Mouse (Mus musculus) layer of hippocampus, postnatal 36 days (tissue): ENCODE results near the gene Atp2b4. TPM values are rescaled to one million over a fixed set of nuclear protein-coding genes. Genes with fewer than 3 reads are reported as not detected.

Experiments
- DNase-seq, 2 experiments: peaks; one replicate each; pipeline ENCODE4 v3.0.0; 2022
- microRNA-seq, 2 experiments: library from miRNA; unstranded; fragments of <30 nt; microRNA quantifications; one replicate each; pipeline ENCODE4 v1.2.0; 2021
- total RNA-seq, 2 experiments: library from RNA; stranded (reverse); gene quantifications; 2 replicates each; pipeline ENCODE4 v1.2.3; 2021

Gene Atp2b4
- total RNA-seq, 2 experiments from 2014 or later = 67.8 to 72.1 TPM

DNA sequence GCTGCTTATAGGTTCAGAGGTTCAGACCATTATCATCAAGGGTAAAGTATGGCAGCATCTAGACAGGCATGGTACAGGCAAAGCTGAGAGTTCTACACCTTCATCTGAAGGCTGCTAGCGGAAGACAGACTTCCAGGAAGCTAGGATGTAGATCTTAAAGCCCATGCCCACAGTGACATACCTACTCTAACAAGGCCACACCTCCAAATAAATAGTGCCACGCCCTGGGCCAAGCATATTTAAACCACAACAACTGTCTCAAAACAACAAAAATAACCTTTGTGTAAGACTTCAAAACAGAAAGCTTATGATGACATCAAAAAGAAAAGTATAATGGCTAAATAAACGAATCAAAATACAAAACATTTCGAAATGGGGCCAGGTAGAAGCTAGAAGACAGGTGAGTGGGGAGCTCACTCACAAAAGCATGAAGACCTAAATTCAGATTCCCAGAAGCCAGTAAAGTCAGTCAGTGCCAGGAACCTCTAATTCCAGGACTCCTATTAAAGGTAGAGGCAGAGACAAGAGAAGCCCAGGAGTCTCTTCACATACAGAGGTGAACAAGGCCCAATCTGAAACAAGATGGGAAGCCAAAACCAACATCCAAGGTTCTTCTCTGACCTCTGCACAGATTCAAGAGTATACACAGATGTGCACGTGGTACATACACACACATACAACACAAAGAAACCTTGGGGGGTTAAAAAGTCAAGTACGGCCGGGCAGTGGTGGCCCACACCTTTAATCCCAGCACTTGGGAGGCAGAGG, 150.4 kb downstream of the Atp2b4 start:
- DNase-seq = no peak

Small RNA genes within 50 kb of the gene (microRNA-seq; reads per million reads assigned to microRNA genes)
- gene Mir6903 = 0 to 0.42 reads per million in 2 experiments

Other genes with a start within 250 kb of the Atp2b4 start
- gene Snrpe, start 190.8 kb downstream of the Atp2b4 start, total RNA-seq = 10 to 100 TPM; 66.6 to 72.0 TPM
- 10 to 100 TPM in 1 of 2 experiments, 1 to 10 TPM in 1; 7.9 to 11.5 TPM for gene Zbed6, start 140.2 kb downstream of the Atp2b4 start, total RNA-seq
- gene Gm38394, start 139.7 kb downstream of the Atp2b4 start, total RNA-seq = 10 to 100 TPM; 28.2 to 29.1 TPM
- not detected for gene Lax1, start 110.9 kb downstream of the Atp2b4 start, total RNA-seq
- under 1 TPM in 1 of 2 experiments, not detected in 1; 0.40 TPM for gene Optc, start 107.0 kb upstream of the Atp2b4 start, total RNA-seq
- gene Prelp, start 120.4 kb upstream of the Atp2b4 start, total RNA-seq = 10 to 100 TPM; 11.8 to 12.8 TPM
- gene Fmod, start 236.2 kb upstream of the Atp2b4 start, total RNA-seq = 1 to 10 TPM; 4.0 to 7.8 TPM